Mouse (Mus musculus) E14TG2a.4 (cell line): ENCODE measurements around the gene Plxnd1.

ENCODE experiments used
- CTCF ChIP-seq: conservative IDR thresholded peaks from 2 replicates; pipeline ENCODE4 v1.5.1; 2014; ENCODE audit warnings: low read length
- POU5F1 ChIP-seq: IDR thresholded peaks from 2 replicates; pipeline ENCODE4 v1.6.1; 2014; ENCODE audit warnings: low read length, borderline replicate concordance

- TF ChIP-seq CTCF (no peak), POU5F1 (no peak)
Observed at GRCm38 (mm10) chr6:115919876-115920275, 74.9 kb downstream of the Plxnd1 start.
